Mouse (Mus musculus): ENCODE results near the gene Serp1.
A peak's percentile ranks its signal among the peaks of the same experiment; 100 is the strongest.
"Not testable (repeated sequence)": the region's sequence is repeated elsewhere in the genome, so short reads cannot be mapped to it uniquely, and the experiment has no call there.

Serp1 gene

DNA sequence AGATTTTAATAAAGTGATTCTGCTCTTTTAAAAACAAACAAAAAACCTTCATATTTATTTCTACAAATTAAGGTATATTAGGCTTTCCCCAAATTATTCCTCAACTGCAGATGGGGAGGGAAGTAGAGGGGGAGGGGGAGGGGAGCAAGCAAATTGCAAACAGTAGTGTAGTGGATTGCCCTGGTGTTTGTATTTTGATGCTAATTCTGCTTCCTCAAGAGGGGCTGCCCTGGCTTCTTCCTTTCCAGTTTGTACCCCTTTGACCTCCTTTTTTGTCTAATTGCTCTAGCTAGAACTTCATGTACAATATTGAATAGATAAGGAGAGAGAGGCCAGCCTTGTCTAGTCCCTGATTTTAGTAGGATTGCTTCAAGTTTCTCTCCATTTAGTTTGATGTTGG lies 21.0 kb downstream of the Serp1 start:
- DNase-seq (ENCODE audit: low spot score) = no peak

DNA sequence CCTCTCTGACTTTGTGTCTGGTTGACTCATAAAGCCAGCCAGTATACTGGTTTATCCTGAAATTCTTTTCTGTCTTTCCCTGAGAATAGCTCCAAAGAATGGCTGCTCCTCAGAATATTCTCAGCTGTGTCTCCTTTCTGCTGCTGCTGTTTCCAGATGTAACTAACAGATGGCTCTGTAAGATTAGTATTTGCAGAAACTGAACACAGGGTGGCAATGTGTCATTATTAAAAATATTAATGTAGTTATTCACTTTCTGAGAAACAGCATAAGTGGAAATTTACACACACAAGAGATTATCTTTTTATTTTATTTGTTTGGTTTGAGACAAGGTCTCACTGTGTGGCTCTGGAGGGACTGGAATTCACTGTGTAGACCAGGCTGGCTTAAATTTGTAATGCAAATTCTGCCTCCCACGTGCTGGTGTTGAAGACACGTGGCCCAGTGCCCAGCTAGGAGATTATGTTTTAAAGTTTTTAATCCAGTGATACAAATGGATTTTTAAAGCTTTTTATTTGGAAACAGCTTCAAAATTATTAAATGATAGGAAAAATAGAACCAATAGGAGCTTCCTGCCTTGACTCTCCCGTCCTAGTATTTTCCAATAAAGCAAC lies 21.9 kb downstream of the Serp1 start:
- no peak for DNase-seq (ENCODE audit: low spot score)

DNA sequence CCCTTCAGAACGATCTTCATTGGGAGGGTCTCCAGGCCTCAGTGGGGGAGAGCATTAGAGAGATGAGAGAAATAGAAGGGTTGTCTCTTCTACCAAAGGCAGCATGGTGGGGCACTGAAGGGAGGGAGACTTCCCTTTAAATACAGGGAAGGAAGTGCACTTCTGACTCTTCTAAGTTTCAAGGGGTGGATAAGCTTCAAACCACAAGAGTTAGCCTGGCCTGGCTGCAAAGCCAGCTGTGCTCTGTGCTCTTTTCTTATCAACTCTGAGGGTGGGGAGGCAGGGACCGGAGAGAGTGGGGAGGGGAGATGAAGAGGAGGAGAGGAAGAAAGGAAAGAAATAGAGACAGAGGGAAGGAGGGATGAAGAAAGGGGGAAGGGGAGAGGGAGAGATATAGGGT lies 23.7 kb downstream of the Serp1 start:
- no peak for DNase-seq (ENCODE audit: low spot score)

DNA sequence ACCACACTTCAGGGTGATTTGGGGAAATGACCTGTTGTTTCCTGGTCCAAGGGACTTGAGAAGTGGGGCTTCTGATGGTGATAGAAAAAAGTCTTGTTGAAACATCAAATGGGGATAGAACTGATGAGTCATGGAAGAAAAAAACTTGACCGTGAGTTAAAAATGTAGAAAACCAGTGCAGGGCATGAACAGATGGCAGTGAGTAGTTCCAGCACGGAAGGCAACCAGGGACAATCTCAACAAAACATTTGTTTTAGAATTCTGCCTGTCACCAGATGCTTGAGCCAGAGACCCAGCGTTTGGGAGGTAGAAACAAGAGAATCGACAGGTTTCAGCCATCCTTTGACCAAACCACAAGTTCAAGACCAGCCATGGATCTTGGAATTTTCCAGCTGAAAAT lies 32.1 kb downstream of the Serp1 start:
- DNase-seq (ENCODE audit: low spot score) = no peak

DNA sequence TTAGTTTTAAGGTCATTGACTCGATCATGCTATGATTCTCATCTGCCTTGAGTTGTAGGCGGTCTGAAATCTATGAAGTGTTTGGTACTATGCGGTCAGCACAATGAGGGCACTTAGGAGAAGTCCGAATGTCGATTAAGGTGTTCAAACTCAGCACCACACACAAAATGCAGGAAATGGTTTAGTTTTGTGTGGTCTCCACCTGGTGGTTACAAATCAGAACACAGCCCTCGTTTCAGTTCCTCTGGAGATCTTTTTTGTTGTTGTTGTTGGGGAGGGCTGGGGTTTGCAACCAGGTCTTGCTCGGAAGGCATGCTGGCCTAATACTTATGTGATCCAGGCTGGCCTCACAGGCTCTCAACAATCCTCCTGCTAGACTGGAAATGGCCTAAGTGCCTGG lies 34.9 kb downstream of the Serp1 start:
- DNase-seq (ENCODE audit: low spot score) = peak; percentile 26

DNA sequence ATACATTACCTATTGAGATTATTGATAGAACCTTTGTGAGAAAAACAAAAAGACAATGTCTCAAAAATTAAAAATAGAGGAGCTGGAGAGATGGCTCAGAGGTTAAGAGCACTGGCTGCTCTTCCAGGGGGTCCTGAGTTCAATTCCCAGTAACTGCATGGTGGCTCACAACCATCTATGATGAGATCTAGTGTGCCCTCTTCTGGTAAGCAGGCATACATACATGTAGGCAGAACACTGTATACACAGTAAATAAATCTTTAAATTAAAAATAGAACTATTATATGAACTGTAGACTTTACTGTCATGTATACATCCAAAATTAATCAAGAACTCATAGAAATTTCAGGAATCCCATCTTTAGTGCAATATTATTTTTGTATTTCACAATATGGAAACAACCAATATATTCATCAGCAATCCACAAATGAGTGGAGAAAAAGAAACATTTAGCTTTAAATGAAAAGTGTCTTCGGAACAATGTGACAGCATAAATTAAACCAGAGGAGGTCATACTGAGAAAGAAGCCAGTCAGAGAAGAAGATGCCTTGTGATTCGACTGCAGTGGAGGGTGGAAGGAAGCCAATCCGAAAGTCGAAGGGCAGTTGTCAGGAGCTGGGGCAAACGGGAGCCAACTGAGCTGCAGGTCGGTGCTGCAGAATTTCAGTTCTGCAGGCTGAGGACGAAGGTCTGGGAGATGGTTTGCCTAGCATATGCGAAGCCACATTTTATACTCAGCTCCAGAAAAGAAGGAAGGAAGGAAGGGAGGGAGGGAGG lies 37.5 kb downstream of the Serp1 start:
- peak; percentile 3 for DNase-seq (ENCODE audit: low spot score)

DNA sequence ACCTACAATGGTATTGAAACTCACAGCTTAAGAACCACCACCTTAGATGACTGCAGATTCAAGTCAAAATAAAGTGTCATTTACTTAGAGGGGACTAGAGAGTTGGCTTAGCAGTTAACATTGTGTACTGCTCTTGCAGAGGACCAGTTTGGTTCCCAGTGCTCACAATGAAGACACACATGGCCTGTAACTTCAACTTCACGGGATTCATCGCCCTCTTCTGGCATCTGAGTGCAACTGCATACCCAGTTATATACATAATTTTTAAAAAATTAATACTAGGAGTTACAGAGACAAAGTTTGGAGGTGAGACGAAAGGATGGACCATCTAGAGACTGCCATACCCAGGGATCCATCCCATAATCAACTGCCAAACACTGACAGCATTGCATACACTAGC lies 38.6 kb downstream of the Serp1 start:
- no peak for DNase-seq (ENCODE audit: low spot score)

DNA sequence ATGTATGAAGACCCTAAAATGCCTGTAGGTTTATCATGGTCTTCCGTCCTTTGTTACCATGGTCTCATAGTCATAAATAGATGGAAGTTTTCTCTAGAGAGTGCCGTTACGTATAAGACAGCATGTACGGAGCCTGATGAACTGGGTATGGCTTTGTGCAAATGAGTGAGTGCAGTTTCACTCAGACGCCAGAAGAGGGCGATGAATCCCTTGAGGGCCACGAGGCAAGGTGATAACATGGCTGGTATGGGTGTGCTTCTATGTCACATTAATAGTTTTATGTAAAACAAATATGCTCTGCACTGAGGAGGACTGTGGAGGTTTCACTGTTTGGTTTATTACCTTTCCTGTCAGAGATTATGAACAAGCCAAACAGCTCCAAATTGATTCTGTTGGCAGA lies 39.8 kb downstream of the Serp1 start:
- peak; percentile 27 for DNase-seq (ENCODE audit: low spot score)

DNA sequence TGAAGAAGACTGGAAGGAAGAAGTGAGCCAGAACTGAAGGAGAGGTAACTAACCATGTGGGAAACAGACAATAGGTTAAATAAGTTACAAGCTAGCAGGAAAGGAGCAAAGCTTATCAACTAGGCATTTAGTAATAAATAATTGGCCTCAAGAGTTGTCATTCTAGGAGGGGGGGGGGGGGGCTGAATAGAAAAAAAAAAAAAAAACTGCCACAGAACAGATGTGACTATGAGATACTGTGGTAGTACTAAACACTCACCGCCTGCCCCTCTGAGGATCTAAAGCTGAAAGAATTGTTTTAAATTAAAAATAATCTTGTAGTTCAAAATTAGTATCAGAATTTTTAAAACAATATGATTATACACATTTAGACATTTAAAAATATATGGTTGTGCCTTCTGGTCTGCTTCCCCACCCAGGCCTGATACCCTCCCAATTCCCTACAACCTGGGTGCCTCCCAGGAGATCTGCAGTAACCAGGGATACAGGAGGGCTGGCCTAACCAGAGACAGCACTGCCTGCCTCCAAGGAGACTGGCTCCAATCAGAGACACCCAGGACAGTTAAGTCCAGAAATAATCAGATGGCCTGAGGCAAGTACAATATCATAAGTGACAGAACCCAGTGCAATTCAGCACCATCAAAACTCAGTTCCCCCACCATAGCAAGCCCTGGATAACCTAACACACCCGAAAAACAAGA lies 46.8 kb downstream of the Serp1 start:
- no peak for DNase-seq (ENCODE audit: low spot score)

DNA sequence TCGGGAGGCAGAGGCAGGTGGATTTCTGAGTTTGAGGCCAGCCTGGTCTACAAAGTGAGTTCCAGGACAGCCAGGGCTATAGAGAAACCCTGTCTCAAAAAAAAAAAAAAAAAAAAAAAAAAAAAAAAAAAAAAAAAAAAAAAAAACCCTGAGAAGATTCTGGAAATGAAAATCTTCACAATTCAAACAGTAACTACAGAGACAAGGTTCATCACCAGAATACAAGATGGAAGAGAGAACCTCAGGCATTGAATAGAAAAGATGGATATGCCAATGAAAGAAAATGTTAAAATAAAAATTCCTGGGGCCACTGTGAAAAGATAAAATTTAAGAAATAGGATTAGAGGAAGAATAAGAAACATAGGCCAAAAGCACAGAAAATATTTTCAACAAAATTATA lies 50.4 kb downstream of the Serp1 start:
- not testable (repeated sequence) for DNase-seq (ENCODE audit: low spot score)
